Mouse (Mus musculus) megakaryocyte, embryonic 14.5 days (primary cell): Measurements from ENCODE around the gene Manf.

Source experiments
- FLI1 ChIP-seq: IDR thresholded peaks from 2 replicates; pipeline ENCODE4 v1.6.1; 2012; ENCODE audit warnings: low read length, inconsistent platforms, mixed read lengths
- GATA1 ChIP-seq: IDR thresholded peaks from 3 replicates; pipeline ENCODE4 v1.6.1; 2012; ENCODE audit warnings: mixed read lengths, low read length, inconsistent platforms, borderline replicate concordance

- TF ChIP-seq GATA1: no peak
- TF ChIP-seq FLI1: no peak
These were observed 33.7 kb downstream of the Manf start for GRCm38 (mm10) chr9:106858036-106858435.
